Mouse (Mus musculus): ENCODE results near the gene Mfap5.

DNA sequence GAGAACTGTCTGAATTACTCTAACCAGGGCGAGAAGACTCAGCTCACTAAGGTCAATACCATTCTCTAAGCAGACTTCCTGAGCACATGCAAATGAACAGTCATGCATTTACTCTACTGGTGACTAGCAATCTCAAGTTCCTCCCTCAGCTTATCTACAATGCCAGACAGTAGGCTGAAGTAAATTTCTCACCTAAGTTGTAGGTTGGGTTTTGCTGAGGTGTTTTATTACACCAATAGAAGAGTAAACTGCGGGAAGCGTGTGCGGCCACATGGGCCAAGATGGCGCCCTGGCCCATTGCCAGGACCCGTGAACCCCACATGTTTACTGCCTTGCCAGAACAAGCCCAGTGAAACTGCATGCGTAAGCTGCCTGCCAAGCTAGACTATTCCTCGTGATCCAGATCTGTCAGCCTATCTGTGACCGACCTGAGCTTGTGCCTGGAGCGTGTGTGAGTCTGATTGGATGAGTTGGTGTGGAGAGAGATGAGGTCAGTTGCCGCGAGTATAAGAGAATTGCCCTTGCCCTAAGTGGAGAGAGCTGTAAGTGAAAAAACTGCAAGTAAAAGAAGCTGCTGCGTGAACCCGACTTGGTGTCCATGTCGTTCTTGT, 36.5 kb upstream of the Mfap5 start:
- no peak for TF ChIP-seq CTCF (IDR thresholded peaks at IDR 0.05; ENCODE audit: control insufficient read depth, insufficient read depth, insufficient read length)
- TF ChIP-seq CEBPB (IDR thresholded peaks at IDR 0.05; ENCODE audit: low read depth): no peak
- TF ChIP-seq MAX (IDR thresholded peaks at IDR 0.05): no peak
- no peak for TF ChIP-seq USF1 (IDR thresholded peaks at IDR 0.05; ENCODE audit: low read depth)
- no peak for TF ChIP-seq FOSL1 (IDR thresholded peaks at IDR 0.05; ENCODE audit: insufficient read depth, low read length, poor library complexity, severe bottlenecking)

Data from C2C12 (cell line).